Mouse (Mus musculus) megakaryocyte, embryonic 14.5 days (primary cell): ENCODE results near the gene Olfr692.

Experiments used
- FLI1 ChIP-seq: IDR thresholded peaks from 2 replicates; pipeline ENCODE4 v1.6.1; 2012; ENCODE audit warnings: low read length, inconsistent platforms, mixed read lengths
- GATA1 ChIP-seq: IDR thresholded peaks from 3 replicates; pipeline ENCODE4 v1.6.1; 2012; ENCODE audit warnings: mixed read lengths, low read length, inconsistent platforms, borderline replicate concordance

DNA sequence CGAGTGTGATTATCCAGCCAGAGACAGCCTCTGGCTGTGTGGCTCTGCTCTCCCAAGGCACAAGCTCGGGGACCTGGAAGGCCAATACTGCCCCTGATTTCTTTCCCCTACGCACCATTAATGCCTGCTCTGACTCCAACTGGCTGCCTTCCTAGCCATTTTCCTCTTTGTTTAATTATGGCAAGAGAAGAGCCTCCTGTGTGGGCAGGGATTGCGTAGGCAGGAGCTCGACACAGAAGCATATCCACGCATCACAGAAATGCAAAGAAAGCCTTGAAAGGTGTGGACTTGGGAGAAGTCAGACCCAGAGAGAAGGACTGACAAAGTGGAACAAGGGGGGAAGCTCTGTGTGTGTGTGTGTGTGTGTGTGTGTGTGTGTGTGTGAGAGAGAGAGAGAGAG is 46.4 kb downstream of the Olfr692 start:
- TF ChIP-seq GATA1 (no peak), FLI1 (no peak)
